Mouse (Mus musculus) liver, postnatal 0 days (tissue): ENCODE data around the gene Itga10.

Experiments
- CTCF ChIP-seq: sonication (generic); IDR thresholded peaks from 2 replicates; pipeline ENCODE4 v1.5.1; 2016; ENCODE audit warnings: antibody characterized with exemption, low read depth
- EP300 ChIP-seq: IDR thresholded peaks from 2 replicates; pipeline ENCODE4 v1.6.1; 2016; ENCODE audit warnings: antibody characterized with exemption, low read depth, mild to moderate bottlenecking

GRCm38 (mm10) chr3:96635906-96636305, 9.5 kb upstream of the Itga10 start:
- TF ChIP-seq CTCF (no peak), EP300 (no peak)
